Mouse (Mus musculus) heart, embryonic 15.5 days (tissue): ENCODE measurements around the gene Slfn9. TPM values are rescaled to one million over a fixed set of nuclear protein-coding genes. Genes with fewer than 3 reads are reported as not detected.

Experiments
- ATAC-seq: fragments of 200-750 bp; cut with Nextera tagmentation; replicated peaks from 2 replicates; pipeline ENCODE4 v1.8.0; 2017; ENCODE audit warnings: low read depth, moderate TSS enrichment; ENCODE audit not compliant: insufficient number of reproducible peaks, insufficient read depth, low FRiP score
- H3K27ac ChIP-seq: fragments of 300-500 bp; sonication (generic); 2 replicates; pipeline ENCODE4 v1.5.1; 2015; ENCODE audit warnings: mild to moderate bottlenecking, inconsistent platforms
- H3K27me3 ChIP-seq: fragments of 300-500 bp; sonication (generic); 2 replicates; pipeline ENCODE4 v1.6.1; 2015; ENCODE audit warnings: inconsistent platforms
- H3K36me3 ChIP-seq: fragments of 300-500 bp; sonication (generic); 2 replicates; pipeline ENCODE4 v1.6.1; 2015; ENCODE audit warnings: mild to moderate bottlenecking, inconsistent platforms
- H3K4me1 ChIP-seq: fragments of 300-500 bp; sonication (generic); replicated peaks from 2 replicates; pipeline ENCODE4 v1.6.1; 2015; ENCODE audit warnings: inconsistent platforms
- H3K4me2 ChIP-seq: fragments of 300-500 bp; sonication (generic); 2 replicates; pipeline ENCODE4 v1.6.1; 2015; ENCODE audit warnings: inconsistent platforms, mild to moderate bottlenecking, moderate library complexity
- H3K4me3 ChIP-seq: fragments of 300-500 bp; sonication (generic); 2 replicates; pipeline ENCODE4 v1.5.1; 2015; ENCODE audit warnings: mild to moderate bottlenecking, inconsistent platforms
- H3K9ac ChIP-seq: fragments of 300-500 bp; sonication (generic); 2 replicates; pipeline ENCODE4 v1.6.1; 2015; ENCODE audit warnings: mild to moderate bottlenecking, inconsistent platforms
- H3K9me3 ChIP-seq: fragments of 300-500 bp; sonication (generic); replicated peaks from 2 replicates; pipeline ENCODE4 v1.6.1; 2016; ENCODE audit warnings: inconsistent platforms
- WGBS: fragments of 180-500 bp; shearing (Covaris S2); methylation state at CpG from one replicate; pipeline ENCODE4 v1.1.7; 2015; ENCODE audit warnings: mixed read lengths; 5-methylcytosine and 5-hydroxymethylcytosine counted together
- polyA plus RNA-seq: library from polyadenylated mRNA; unstranded; fragments of >200 nt; fragmentation: Nextera tagmentation; extraction: Ambion mirVana; gene quantifications from 2 replicates; pipeline ENCODE4 v1.2.1, GENCODE M21; 2015

Slfn9 gene
- polyA plus RNA-seq, 1 experiment from 2014 or later, result 10.7 TPM

- Histone ChIP-seq H3K36me3 (no peaks in the 10 kb centered on the region), H3K4me1 (peaks cover 6% of the 10 kb centered on the region), H3K9ac (no peak overlapping the region), H3K27me3 (peaks cover 12% of the 10 kb centered on the region), H3K9me3 (no peaks in the 10 kb centered on the region), H3K27ac (no peak overlapping the region), H3K4me3 (no peak overlapping the region), H3K4me2 (no peak overlapping the region)
- ATAC-seq, result no peak
- 58% methylated on average over 10 of the region's 10 CpGs for WGBS
These were observed 34.7 kb downstream of the Slfn9 start for GRCm38 (mm10) chr11:82956925-82957324.

- H3K4me1 ChIP-seq, result peaks cover 17% of the 10 kb centered on the region
- H3K4me3 ChIP-seq, result no peak overlapping the region
- no peak overlapping the region for H3K4me2 ChIP-seq
- no peak overlapping the region for H3K27ac ChIP-seq
- H3K27me3 ChIP-seq, result peaks cover 6% of the 10 kb centered on the region; the same call in 1 of the 2 replicates
- H3K36me3 ChIP-seq, result no peaks in the 10 kb centered on the region
- WGBS, result 76% methylated on average over 6 of the region's 6 CpGs
- ATAC-seq, result no peak
- H3K9me3 ChIP-seq, result no peaks in the 10 kb centered on the region
- no peak overlapping the region for H3K9ac ChIP-seq
These were observed 37.0 kb downstream of the Slfn9 start for GRCm38 (mm10) chr11:82954631-82955030.

- ATAC-seq, result peak; percentile 33; the same call in 1 of the 2 replicates
- Histone ChIP-seq H3K9ac (peak overlapping the region; percentile 38; the same call in 1 of the 2 replicates), H3K36me3 (no peaks in the 10 kb centered on the region), H3K27ac (peak overlapping the region; percentile 73), H3K4me2 (peak overlapping the region; percentile 60), H3K27me3 (peaks cover 6% of the 10 kb centered on the region; the same call in 1 of the 2 replicates), H3K4me3 (peak overlapping the region; percentile 47), H3K9me3 (no peaks in the 10 kb centered on the region), H3K4me1 (peaks cover 17% of the 10 kb centered on the region)
- 54% methylated on average over 9 of the region's 9 CpGs for WGBS
These were observed 38.8 kb downstream of the Slfn9 start for GRCm38 (mm10) chr11:82952612-82953542.

- peak overlapping the region; percentile 47 for H3K4me3 ChIP-seq
- 3% methylated on average over 28 of the region's 28 CpGs for WGBS
- H3K27ac ChIP-seq, result peak overlapping the region; percentile 73
- H3K9ac ChIP-seq, result peak overlapping the region; percentile 38
- peak overlapping the region; percentile 60 for H3K4me2 ChIP-seq
- H3K27me3 ChIP-seq, result peaks cover 6% of the 10 kb centered on the region; the same call in 1 of the 2 replicates
- no peaks in the 10 kb centered on the region for H3K9me3 ChIP-seq
- H3K36me3 ChIP-seq, result no peaks in the 10 kb centered on the region
- ATAC-seq, result peak; percentile 73
- peaks cover 17% of the 10 kb centered on the region for H3K4me1 ChIP-seq
These were observed 39.6 kb downstream of the Slfn9 start for GRCm38 (mm10) chr11:82951865-82952611.

GRCm38 (mm10) chr11:82950736-82951481, 40.7 kb downstream of the Slfn9 start, which contains the start of gene Slfn5:
Gene Slfn5, plus strand, starts transcription at chr11:82951349.
- Histone ChIP-seq H3K9ac (peak within 1 kb of the TSS; percentile 38), H3K36me3 (no peaks in the 10 kb centered on the region), H3K4me3 (peak within 1 kb of the TSS; percentile 47), H3K9me3 (no peaks in the 10 kb centered on the region), H3K27me3 (peaks cover 6% of the 10 kb centered on the region; the same call in 1 of the 2 replicates), H3K27ac (peak within 1 kb of the TSS; percentile 73), H3K4me1 (peaks cover 17% of the 10 kb centered on the region), H3K4me2 (peak within 1 kb of the TSS; percentile 60)
- 15% methylated on average over 10 of the region's 10 CpGs for WGBS
- ATAC-seq, result peak; percentile 64

- Histone ChIP-seq H3K9ac (no peak overlapping the region), H3K9me3 (no peaks in the 10 kb centered on the region), H3K27me3 (peaks cover 6% of the 10 kb centered on the region; the same call in 1 of the 2 replicates), H3K36me3 (no peaks in the 10 kb centered on the region), H3K4me3 (no peak overlapping the region), H3K4me1 (peaks cover 27% of the 10 kb centered on the region), H3K4me2 (no peak overlapping the region), H3K27ac (no peak overlapping the region)
- 68% methylated on average over 9 of the region's 9 CpGs for WGBS
- no peak for ATAC-seq
These were observed 42.6 kb downstream of the Slfn9 start for GRCm38 (mm10) chr11:82949036-82949435.

- peaks cover 8% of the 10 kb centered on the region; the same call in 1 of the 2 replicates for H3K36me3 ChIP-seq
- peaks cover 26% of the 10 kb centered on the region for H3K4me1 ChIP-seq
- H3K27ac ChIP-seq, result no peak overlapping the region
- peaks cover 5% of the 10 kb centered on the region; the same call in 1 of the 2 replicates for H3K27me3 ChIP-seq
- H3K9me3 ChIP-seq, result no peaks in the 10 kb centered on the region
- 53% methylated on average over 4 of the region's 4 CpGs for WGBS
- H3K4me3 ChIP-seq, result no peak overlapping the region
- no peak overlapping the region for H3K4me2 ChIP-seq
- H3K9ac ChIP-seq, result no peak overlapping the region
- ATAC-seq, result no peak
These were observed 44.2 kb downstream of the Slfn9 start for GRCm38 (mm10) chr11:82947457-82947856.

GRCm38 (mm10) chr11:82945636-82946035, 46.0 kb downstream of the Slfn9 start:
- WGBS, result 22% methylated on average over 2 of the region's 2 CpGs
- Histone ChIP-seq H3K4me1 (peaks cover 9% of the 10 kb centered on the region), H3K4me2 (no peak overlapping the region), H3K4me3 (no peak overlapping the region), H3K27me3 (no peaks in the 10 kb centered on the region), H3K36me3 (peaks cover 15% of the 10 kb centered on the region), H3K9ac (no peak overlapping the region), H3K27ac (no peak overlapping the region), H3K9me3 (no peaks in the 10 kb centered on the region)
- no peak for ATAC-seq

- 63% methylated on average over 6 of the region's 6 CpGs for WGBS
- no peak for ATAC-seq
- no peak overlapping the region for H3K27ac ChIP-seq
- no peak overlapping the region for H3K9ac ChIP-seq
- H3K27me3 ChIP-seq, result no peaks in the 10 kb centered on the region
- no peak overlapping the region for H3K4me3 ChIP-seq
- H3K4me1 ChIP-seq, result peaks cover 9% of the 10 kb centered on the region
- no peak overlapping the region for H3K4me2 ChIP-seq
- H3K36me3 ChIP-seq, result peaks cover 36% of the 10 kb centered on the region
- H3K9me3 ChIP-seq, result no peaks in the 10 kb centered on the region
These were observed 48.3 kb downstream of the Slfn9 start for GRCm38 (mm10) chr11:82943336-82943735.

- 31% methylated on average over 29 of the region's 29 CpGs for WGBS
- Histone ChIP-seq H3K36me3 (peaks cover 61% of the 10 kb centered on the region), H3K27ac (no peak overlapping the region), H3K4me3 (peak overlapping the region; percentile 52), H3K9ac (peak overlapping the region; percentile 41; the same call in 1 of the 2 replicates), H3K27me3 (0 out of 2 replicates have a peak, but pooled peaks cover 2% of the 10 kb centered on the region), H3K9me3 (no peaks in the 10 kb centered on the region), H3K4me1 (peaks cover 7% of the 10 kb centered on the region; the same call in 1 of the 2 replicates), H3K4me2 (peak overlapping the region; percentile 73)
- ATAC-seq, result no peak
These were observed 58.4 kb downstream of the Slfn9 start for GRCm38 (mm10) chr11:82933186-82933585.
